Mouse (Mus musculus): ENCODE data around the gene Usp39. TPM values are rescaled to one million over a fixed set of nuclear protein-coding genes. Genes with fewer than 3 reads are reported as not detected.

The Usp39 gene
- total RNA-seq, 1 experiment from 2014 or later: 35.3 TPM

GRCm38 (mm10) chr6:72374820-72375563 is 30.0 kb upstream of the Usp39 start:
- peak; percentile 45; the same call in 1 of the 2 replicates for ATAC-seq (replicated peaks; ENCODE audit: insufficient number of reproducible peaks, low FRiP score, low TSS enrichment, poor library complexity, severe bottlenecking)

GRCm38 (mm10) chr6:72374206-72374605 is 29.2 kb upstream of the Usp39 start:
- ATAC-seq (replicated peaks; ENCODE audit: insufficient number of reproducible peaks, low FRiP score, low TSS enrichment, poor library complexity, severe bottlenecking): no peak

- ATAC-seq (replicated peaks; ENCODE audit: insufficient number of reproducible peaks, low FRiP score, low TSS enrichment, poor library complexity, severe bottlenecking): no peak
Measured at GRCm38 (mm10) chr6:72373184-72373583, 28.2 kb upstream of the Usp39 start.

- no peak for ATAC-seq (replicated peaks; ENCODE audit: insufficient number of reproducible peaks, low FRiP score, low TSS enrichment, poor library complexity, severe bottlenecking)
Measured at GRCm38 (mm10) chr6:72371571-72371970, 26.6 kb upstream of the Usp39 start.

GRCm38 (mm10) chr6:72371147-72371546 is 26.2 kb upstream of the Usp39 start:
- ATAC-seq (replicated peaks; ENCODE audit: insufficient number of reproducible peaks, low FRiP score, low TSS enrichment, poor library complexity, severe bottlenecking): no peak

- no peak for ATAC-seq (replicated peaks; ENCODE audit: insufficient number of reproducible peaks, low FRiP score, low TSS enrichment, poor library complexity, severe bottlenecking)
Measured at GRCm38 (mm10) chr6:72370091-72370490, 25.1 kb upstream of the Usp39 start.

GRCm38 (mm10) chr6:72369557-72369956 is 24.6 kb upstream of the Usp39 start:
- ATAC-seq (replicated peaks; ENCODE audit: insufficient number of reproducible peaks, low FRiP score, low TSS enrichment, poor library complexity, severe bottlenecking): no peak

- ATAC-seq (replicated peaks; ENCODE audit: insufficient number of reproducible peaks, low FRiP score, low TSS enrichment, poor library complexity, severe bottlenecking): no peak
Measured at GRCm38 (mm10) chr6:72367460-72367974, 22.5 kb upstream of the Usp39 start.

- no peak for ATAC-seq (replicated peaks; ENCODE audit: insufficient number of reproducible peaks, low FRiP score, low TSS enrichment, poor library complexity, severe bottlenecking)
Measured at GRCm38 (mm10) chr6:72366844-72367443, 22.0 kb upstream of the Usp39 start, which contains the start of gene Rnf181. TSS of gene Rnf181 (minus strand) at chr6:72366956.

- ATAC-seq (replicated peaks; ENCODE audit: insufficient number of reproducible peaks, low FRiP score, low TSS enrichment, poor library complexity, severe bottlenecking): no peak
Measured at GRCm38 (mm10) chr6:72366304-72366703, 21.3 kb upstream of the Usp39 start.

GRCm38 (mm10) chr6:72364985-72365384 is 20.0 kb upstream of the Usp39 start:
- no peak for ATAC-seq (replicated peaks; ENCODE audit: insufficient number of reproducible peaks, low FRiP score, low TSS enrichment, poor library complexity, severe bottlenecking)

GRCm38 (mm10) chr6:72364009-72364408 is 19.0 kb upstream of the Usp39 start:
- no peak for ATAC-seq (replicated peaks; ENCODE audit: insufficient number of reproducible peaks, low FRiP score, low TSS enrichment, poor library complexity, severe bottlenecking)

GRCm38 (mm10) chr6:72362132-72363028 is 17.4 kb upstream of the Usp39 start:
- peak; percentile 98 for ATAC-seq (replicated peaks; ENCODE audit: insufficient number of reproducible peaks, low FRiP score, low TSS enrichment, poor library complexity, severe bottlenecking)

GRCm38 (mm10) chr6:72361121-72361551 is 16.2 kb upstream of the Usp39 start:
- no peak for ATAC-seq (replicated peaks; ENCODE audit: insufficient number of reproducible peaks, low FRiP score, low TSS enrichment, poor library complexity, severe bottlenecking)

GRCm38 (mm10) chr6:72360599-72360935 is 15.6 kb upstream of the Usp39 start:
- ATAC-seq (replicated peaks; ENCODE audit: insufficient number of reproducible peaks, low FRiP score, low TSS enrichment, poor library complexity, severe bottlenecking): no peak

- no peak for ATAC-seq (replicated peaks; ENCODE audit: insufficient number of reproducible peaks, low FRiP score, low TSS enrichment, poor library complexity, severe bottlenecking)
Measured at GRCm38 (mm10) chr6:72359891-72360598, 15.1 kb upstream of the Usp39 start.

- ATAC-seq (replicated peaks; ENCODE audit: insufficient number of reproducible peaks, low FRiP score, low TSS enrichment, poor library complexity, severe bottlenecking): no peak
Measured at GRCm38 (mm10) chr6:72359343-72359742, 14.4 kb upstream of the Usp39 start.

- no peak for ATAC-seq (replicated peaks; ENCODE audit: insufficient number of reproducible peaks, low FRiP score, low TSS enrichment, poor library complexity, severe bottlenecking)
Measured at GRCm38 (mm10) chr6:72358086-72358764, 13.2 kb upstream of the Usp39 start.

Measured in monocyte, adult 5-6 weeks (primary cell).